Mouse (Mus musculus) c-Kit-positive CD71-positive TER-119-positive erythroid progenitor cells, embryonic 14.5 days (primary cell): ENCODE data around the gene Ebi3.
"Not testable (repeated sequence)": the region's sequence is repeated elsewhere in the genome, so short reads cannot be mapped to it uniquely, and the experiment has no call there.

ENCODE experiments used
- DNase-seq: peaks from one replicate; pipeline ENCODE4 v3.0.0-alpha.2; 2013; ENCODE audit warnings: low spot score

Gene Ebi3

GRCm38 (mm10) chr17:55952447-55953027, at the start of gene Ebi3:
Gene Ebi3, plus strand, starts transcription at chr17:55952640.
- no peak for DNase-seq

DNA sequence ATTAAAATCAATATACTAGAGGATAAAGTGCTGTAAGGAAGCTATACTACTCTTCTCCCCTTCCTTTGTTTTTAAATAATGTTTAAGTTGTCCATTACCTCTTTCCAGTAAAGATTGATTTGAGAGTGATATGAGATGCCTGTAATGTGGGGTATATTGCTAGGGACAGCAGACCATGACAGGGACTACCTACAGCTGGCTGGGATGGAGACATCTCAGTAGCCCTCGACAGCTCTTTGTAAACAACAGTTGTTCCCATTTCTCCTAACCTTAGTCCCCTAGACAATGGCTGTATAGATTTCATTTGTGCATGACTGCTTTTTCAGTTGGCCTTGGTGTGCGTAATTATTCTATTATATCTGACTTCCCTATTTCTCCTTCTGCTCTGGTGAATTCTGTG, 49.4 kb upstream of the Ebi3 start:
- DNase-seq = no peak

DNA sequence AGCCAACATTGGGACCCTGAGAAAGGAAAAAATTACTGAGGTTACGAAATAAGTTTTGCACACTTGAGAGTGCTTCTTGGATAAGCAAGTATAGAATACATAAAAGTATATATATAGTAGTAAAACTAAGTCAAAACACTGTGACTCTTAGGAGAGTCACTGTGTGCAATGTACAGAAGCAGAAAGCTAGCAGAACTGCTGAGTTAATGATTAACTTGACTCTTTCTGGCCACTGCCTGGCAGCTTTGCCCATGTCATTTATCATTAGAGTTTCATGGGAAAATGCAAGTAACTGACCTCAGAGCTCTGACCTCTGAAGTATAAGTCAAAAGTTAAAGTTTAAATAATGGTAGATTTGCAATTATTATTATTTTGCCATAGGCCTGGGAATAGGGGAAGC, 48.8 kb upstream of the Ebi3 start:
- DNase-seq = no peak

- DNase-seq = no peak
These were observed 48.3 kb upstream of the Ebi3 start for GRCm38 (mm10) chr17:55904131-55904530.

- no peak for DNase-seq
These were observed 45.8 kb upstream of the Ebi3 start for GRCm38 (mm10) chr17:55906669-55907068.

DNA sequence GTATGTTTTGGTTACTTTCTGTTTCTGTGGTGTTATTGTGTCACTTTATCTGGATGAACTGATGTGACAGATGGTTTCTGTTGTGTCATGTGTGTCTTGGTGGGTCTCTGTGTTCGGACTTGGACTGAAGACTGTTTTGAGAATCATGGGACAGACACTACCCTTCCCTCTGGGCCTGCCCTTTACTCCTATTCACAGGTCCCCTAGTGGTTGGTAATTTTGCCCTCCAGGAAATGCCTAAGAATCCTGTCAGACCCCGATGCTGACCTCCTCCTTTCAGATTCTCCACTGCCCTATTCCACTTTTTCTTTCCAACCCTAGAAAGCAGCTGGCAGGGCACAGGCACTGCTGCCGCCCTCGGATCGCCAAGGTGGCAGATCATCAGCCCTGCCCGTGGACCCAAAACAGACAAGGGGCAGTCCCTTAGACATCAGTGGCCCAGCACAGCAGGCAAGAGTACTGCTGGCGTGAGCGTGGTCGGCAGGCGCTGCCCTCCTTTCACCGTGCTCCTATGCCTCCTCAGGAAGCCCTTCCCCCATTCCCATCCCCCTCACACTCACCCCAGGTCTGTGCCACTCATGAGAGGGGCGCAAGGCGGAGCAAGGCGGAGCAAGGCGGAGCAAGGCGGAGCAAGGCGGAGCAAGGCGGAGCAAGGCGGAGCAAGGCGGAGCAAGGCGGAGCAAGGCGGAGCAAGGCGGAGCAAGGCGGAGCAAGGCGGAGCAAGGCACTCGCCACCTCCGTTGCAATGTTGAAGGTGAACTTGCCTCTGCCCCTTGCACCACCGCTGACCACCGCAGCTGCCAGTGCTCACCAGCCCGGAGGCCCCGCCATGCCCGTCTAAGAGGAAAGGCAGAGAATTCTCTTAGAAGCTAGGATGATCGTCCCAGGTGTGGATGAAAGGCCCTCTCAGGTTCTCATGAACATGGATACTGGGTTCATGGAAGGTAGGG, 20.6 kb upstream of the Ebi3 start:
- DNase-seq = peak; percentile 66

GRCm38 (mm10) chr17:55932635-55933034, 19.8 kb upstream of the Ebi3 start:
- peak; percentile 78 for DNase-seq

- DNase-seq = no peak
These were observed 19.2 kb upstream of the Ebi3 start for GRCm38 (mm10) chr17:55933191-55933590.

GRCm38 (mm10) chr17:55944387-55944865, 8.0 kb upstream of the Ebi3 start:
- DNase-seq = not testable (repeated sequence)

DNA sequence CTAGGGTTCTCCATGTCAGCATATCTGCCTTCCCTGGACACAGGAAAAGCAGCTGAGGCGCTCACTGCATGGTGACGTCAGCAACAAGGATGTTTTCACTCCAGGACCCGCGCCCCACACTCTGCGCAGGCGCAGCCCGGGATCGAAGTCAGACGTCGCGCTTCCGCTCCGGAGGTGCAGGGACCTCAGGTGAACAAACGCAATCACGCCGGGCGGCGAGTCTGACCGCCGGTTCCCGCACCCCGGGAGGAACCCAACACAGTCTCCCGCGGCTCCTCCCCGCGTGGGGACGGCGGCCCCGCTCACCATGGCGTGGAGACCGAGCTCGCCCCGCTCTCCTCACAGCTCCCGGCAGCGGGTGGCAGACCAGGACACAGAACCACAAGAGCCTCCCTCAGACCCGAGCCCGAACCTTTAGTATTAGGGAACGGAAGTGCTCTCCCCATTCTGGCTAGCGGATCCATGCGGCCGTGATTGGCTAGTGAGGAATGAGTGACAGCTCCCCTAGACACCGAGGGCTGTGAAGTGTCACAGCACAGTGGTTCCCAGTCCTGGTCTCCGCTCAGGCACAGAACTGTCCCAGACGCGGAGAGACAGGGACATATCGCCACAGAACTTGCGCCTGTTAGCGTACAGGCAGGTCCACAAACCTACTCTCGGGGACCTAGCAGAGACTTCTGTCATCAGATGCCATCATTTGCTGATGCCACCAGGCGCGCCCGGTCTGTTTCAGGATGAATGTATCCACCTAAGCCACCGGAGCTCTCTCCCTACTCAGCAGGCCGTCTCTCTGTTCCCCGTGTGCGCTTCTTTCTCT, 7.4 kb upstream of the Ebi3 start:
- DNase-seq = peak; percentile 73

DNA sequence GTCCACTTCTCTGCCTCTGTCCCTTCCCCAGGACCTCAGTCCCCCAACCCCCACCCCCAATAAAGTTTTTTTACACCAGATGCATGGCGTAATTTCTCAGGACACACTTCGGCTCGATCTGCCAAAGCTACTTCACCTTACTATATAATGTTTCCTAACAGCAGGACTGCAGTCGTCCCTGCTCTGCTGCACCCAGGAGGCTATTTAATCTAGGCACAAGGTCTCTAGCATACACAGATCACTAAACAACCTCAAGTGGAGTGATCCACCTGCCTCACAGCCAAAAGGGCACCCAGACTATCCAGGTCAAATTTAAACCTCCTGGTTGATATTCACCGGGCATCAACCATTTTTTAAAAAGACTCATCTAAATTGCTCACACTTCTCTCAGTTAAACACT, 6.7 kb upstream of the Ebi3 start:
- no peak for DNase-seq

DNA sequence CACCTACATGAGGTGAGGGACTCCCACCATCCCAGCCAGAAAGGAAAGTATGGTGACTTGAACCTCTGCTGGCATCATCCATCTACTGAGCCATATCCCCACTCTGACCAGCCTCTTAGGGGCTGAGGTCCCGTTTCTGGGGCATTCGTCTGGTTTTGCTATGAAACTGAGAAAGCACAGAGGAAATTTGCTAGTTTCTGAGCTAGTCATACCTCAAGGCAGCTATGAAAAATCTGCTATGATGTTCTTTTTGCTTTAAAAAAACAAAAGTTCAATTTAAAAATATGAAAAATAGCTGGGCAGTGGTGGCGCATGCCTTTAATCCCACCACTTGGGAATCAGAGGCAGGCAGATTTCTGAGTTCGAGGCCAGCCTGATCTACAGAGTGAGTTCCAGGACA, 3.8 kb upstream of the Ebi3 start:
- DNase-seq = no peak

GRCm38 (mm10) chr17:55949400-55949799, 3.0 kb upstream of the Ebi3 start, which contains the start of gene Zfp119b:
Gene Zfp119b, minus strand, starts transcription at chr17:55949500.
- no peak for DNase-seq

DNA sequence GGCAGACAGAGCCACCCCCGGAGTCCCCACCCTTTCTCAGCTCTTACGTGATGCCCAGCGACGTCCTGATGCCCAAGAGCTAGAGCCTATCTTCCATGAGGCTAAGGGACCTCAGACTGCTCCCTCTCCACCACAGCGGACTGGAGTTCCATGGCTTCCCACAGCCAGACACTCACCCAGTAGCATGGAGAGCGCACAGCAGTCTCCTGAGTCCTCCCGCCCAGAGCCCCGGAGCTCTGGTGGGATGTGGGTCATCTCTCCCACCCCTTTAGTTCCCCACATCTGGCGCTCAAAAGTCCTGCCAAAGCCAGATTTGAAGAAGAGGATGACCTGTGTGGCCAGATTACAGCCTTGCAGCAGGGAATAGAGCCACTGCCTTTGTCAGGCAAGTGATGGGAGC, 1.8 kb upstream of the Ebi3 start:
- no peak for DNase-seq

DNA sequence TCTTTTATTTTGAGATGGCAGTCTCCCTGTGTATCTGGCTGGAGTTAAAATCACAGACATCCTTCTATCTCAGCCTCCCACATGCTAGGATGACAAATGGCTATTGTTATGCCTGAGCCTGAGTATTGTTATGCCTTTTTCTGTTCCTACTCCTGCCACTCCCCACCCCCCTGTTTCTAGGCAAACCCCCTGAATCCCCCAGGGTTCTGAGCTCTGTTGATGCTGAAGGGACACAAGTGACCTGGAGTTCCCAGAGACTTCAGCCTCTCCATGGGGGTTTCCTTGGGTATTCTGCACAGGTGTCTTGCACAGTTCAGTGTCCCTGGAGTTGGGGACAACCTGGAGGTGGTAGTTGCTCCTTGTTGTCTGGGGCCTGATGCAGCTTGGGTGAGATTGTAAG, 399 bp upstream of the Ebi3 start:
- DNase-seq = no peak

- no peak for DNase-seq
These were observed 1.3 kb downstream of the Ebi3 start for GRCm38 (mm10) chr17:55953751-55954150.

DNA sequence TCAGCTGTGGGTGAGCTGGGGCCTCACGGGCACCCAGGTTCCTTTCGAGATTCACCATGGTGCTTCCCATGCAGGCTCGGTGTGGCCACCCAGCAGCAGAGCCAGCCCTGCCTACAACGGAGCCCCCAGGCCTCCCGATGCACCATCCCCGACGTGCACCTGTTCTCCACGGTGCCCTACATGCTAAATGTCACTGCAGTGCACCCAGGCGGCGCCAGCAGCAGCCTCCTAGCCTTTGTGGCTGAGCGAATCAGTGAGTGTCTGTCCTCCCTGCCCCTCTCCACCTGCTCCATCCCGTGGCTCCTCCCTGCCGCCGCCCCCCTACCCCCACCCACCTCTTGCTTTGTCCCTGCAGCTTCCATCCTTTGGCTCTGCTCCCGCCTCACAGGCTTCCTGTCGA, 1.8 kb downstream of the Ebi3 start:
- DNase-seq = no peak

DNA sequence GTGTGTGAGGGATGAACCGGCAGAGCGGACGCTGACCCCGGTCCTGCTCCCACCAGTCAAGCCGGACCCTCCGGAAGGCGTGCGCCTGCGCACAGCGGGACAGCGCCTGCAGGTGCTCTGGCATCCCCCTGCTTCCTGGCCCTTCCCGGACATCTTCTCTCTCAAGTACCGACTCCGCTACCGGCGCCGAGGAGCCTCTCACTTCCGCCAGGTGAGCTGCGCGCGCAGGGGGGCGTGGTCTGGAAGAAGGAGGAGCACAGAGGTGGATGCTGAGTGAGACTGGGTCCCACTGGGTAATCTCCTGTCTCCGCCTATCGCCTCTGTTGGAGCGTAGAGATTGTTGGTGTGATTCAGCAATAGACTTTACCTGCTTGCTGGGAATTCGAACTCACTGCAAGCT, 3.7 kb downstream of the Ebi3 start:
- peak; percentile 70 for DNase-seq

DNA sequence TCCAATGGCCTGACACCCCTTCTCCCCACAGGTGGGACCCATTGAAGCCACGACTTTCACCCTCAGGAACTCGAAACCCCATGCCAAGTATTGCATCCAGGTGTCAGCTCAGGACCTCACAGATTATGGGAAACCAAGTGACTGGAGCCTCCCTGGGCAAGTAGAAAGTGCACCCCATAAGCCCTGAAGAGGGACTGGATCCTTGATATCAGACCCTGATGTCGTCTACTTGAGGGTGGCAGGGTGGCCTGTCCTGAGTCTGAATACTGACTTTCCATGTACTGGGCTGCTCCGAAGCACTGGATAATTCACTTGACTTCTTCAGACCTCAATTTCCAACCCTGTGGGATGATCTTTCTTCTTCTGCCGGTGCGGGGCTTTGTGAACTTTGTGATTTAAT, 4.2 kb downstream of the Ebi3 start:
- DNase-seq = no peak

DNA sequence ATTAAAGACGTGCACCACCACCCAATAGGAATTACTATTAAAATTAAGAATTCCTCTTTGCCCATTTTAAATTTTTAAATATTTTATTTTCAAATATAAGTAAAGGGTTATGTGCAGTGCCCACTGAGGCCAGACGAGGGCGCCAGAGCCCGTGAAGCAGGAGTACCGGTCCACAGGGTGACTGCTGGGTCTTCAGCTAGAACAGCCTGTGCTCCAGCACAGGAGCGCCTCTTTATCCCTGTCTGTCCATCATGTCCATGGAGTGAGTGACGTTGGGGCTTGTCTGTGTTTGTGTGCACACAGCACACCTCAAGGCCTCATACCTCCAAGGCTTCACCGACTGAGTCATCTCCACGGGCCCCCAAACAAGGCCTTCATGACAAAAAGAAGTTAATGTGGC, 4.7 kb downstream of the Ebi3 start:
- DNase-seq = peak; percentile 69

GRCm38 (mm10) chr17:55957726-55958583, 5.5 kb downstream of the Ebi3 start:
- DNase-seq = no peak

GRCm38 (mm10) chr17:55958584-55958886, 6.1 kb downstream of the Ebi3 start:
- DNase-seq = no peak
